ENCODE assay signal across 8 mouse cellular contexts in genomic region chr17:43666576-43667289, GRCm38 (mm10). TPM values are rescaled to one million over a fixed set of nuclear protein-coding genes. Genes with fewer than 3 reads are reported as not detected.
DNase-seq lines count a peak whose midpoint lies in the region; ATAC-seq and TF ChIP-seq lines count a peak whose summit lies in the region.

TSS of gene Slc25a27 (minus strand) at chr17:43667214.

- peak; percentile 42 for ATAC-seq in erythroid progenitor cell, adult 5-6 weeks (replicated peaks; ENCODE audit: low FRiP score, poor library complexity, severe bottlenecking)
- ATAC-seq in heart, embryonic 12.5 days (ENCODE audit: insufficient number of reproducible peaks, low FRiP score), result peak; percentile 95
- ATAC-seq in kidney, embryonic 16.5 days (ENCODE audit: low FRiP score, low TSS enrichment), result peak; percentile 97

- H3K4me3 ChIP-seq in C2C12 (ENCODE audit: insufficient read depth, poor library complexity, severe bottlenecking), result peak within 1 kb of the TSS; percentile 71
- peak within 1 kb of the TSS; percentile 85 for H3K4me3 ChIP-seq in heart, embryonic 12.5 days
- peak within 1 kb of the TSS; percentile 74 for H3K4me3 ChIP-seq in kidney, embryonic 16.5 days (ENCODE audit: low read length)

- peak within 1 kb of the TSS; percentile 82 for H3K9ac ChIP-seq in heart, embryonic 12.5 days
- peak within 1 kb of the TSS; percentile 76 for H3K9ac ChIP-seq in kidney, embryonic 16.5 days (replicated peaks; ENCODE audit: low read length)

- no peak for TF ChIP-seq CTCF in C2C12 (IDR thresholded peaks at IDR 0.05; ENCODE audit: control insufficient read depth, insufficient read depth, insufficient read length)
- TF ChIP-seq CTCF in brain, embryonic 14.5 days (IDR thresholded peaks at IDR 0.05; ENCODE audit: borderline replicate concordance, extremely low read depth, insufficient read depth, insufficient read length), result no peak

- no peaks in the 10 kb centered on the region for H3K79me3 ChIP-seq in C2C12 (ENCODE audit: low read depth)

- 2% methylated on average over 39 of the region's 41 CpGs for WGBS in heart, embryonic 12.5 days
- under 1% methylated on average over 41 of the region's 41 CpGs for WGBS in kidney, embryonic 16.5 days

- H3K27ac ChIP-seq in heart, embryonic 12.5 days (ENCODE audit: poor library complexity, severe bottlenecking), result 0 out of 2 replicates have a peak within 1 kb of the TSS, but pooled peaks have one; percentile 33
- peak within 1 kb of the TSS; percentile 59; the same call in 1 of the 2 replicates for H3K27ac ChIP-seq in kidney, embryonic 16.5 days (ENCODE audit: low read length)

- peaks cover 6% of the 10 kb centered on the region for H3K36me3 ChIP-seq in C2C12 (ENCODE audit: control insufficient read depth, insufficient read depth)
- peaks cover 3% of the 10 kb centered on the region; the same call in 1 of the 2 replicates for H3K36me3 ChIP-seq in heart, embryonic 12.5 days
- H3K36me3 ChIP-seq in kidney, embryonic 16.5 days (ENCODE audit: insufficient read depth, low read length), result no peaks in the 10 kb centered on the region; the same call in 1 of the 2 replicates

- H3K9me3 ChIP-seq in heart, embryonic 12.5 days (replicated peaks), result no peaks in the 10 kb centered on the region
- H3K9me3 ChIP-seq in kidney, embryonic 16.5 days (ENCODE audit: low read length), result no peaks in the 10 kb centered on the region

- peaks cover 7% of the 10 kb centered on the region for H3K79me2 ChIP-seq in C2C12 (ENCODE audit: control insufficient read depth, insufficient read depth)

- H3ac ChIP-seq in C2C12 (ENCODE audit: control insufficient read depth, insufficient read length, low read depth), result peak within 1 kb of the TSS; percentile 72

- H3K4me1 ChIP-seq in heart, embryonic 12.5 days (replicated peaks), result peaks cover 15% of the 10 kb centered on the region
- peaks cover 16% of the 10 kb centered on the region for H3K4me1 ChIP-seq in kidney, embryonic 16.5 days (ENCODE audit: insufficient read depth, low read length)

- peak; percentile 64; the same call in 1 of the 2 replicates for TF ChIP-seq POLR2A in brain, embryonic 14.5 days (IDR thresholded peaks at IDR 0.05; ENCODE audit: borderline replicate concordance, extremely low read depth, insufficient read depth, insufficient read length, poor library complexity, severe bottlenecking)

- H3K4me2 ChIP-seq in heart, embryonic 12.5 days, result peak within 1 kb of the TSS; percentile 87
- peak within 1 kb of the TSS; percentile 84 for H3K4me2 ChIP-seq in kidney, embryonic 16.5 days (replicated peaks; ENCODE audit: low read depth, low read length)

- DNase-seq in brain, embryonic 14.5 days (ENCODE audit: low read depth), result peak; percentile 98
- DNase-seq in liver, result peak; percentile 81
- DNase-seq in monocyte, adult 2 months (ENCODE audit: low read depth in 1 of 2, low spot score in 2 of 2), result peak; percentile 56 to 65
- DNase-seq in spleen, postnatal 14 days (ENCODE audit: low spot score in 2 of 2), result peak; percentile 46 to 63

- no peaks in the 10 kb centered on the region for H3K27me3 ChIP-seq in C2C12 (ENCODE audit: control insufficient read depth, insufficient read depth, insufficient read length)
- H3K27me3 ChIP-seq in heart, embryonic 12.5 days (replicated peaks), result no peaks in the 10 kb centered on the region
- no peaks in the 10 kb centered on the region for H3K27me3 ChIP-seq in kidney, embryonic 16.5 days (ENCODE audit: insufficient read depth, low read length)

TF ChIP-seq in C2C12, 6 proteins besides CTCF, POLR2A, EP300 and RAD21:
- no peak for TF ChIP-seq FOSL1 (IDR thresholded peaks at IDR 0.05; ENCODE audit: insufficient read depth, low read length, poor library complexity, severe bottlenecking)
- TF ChIP-seq USF1 (IDR thresholded peaks at IDR 0.05; ENCODE audit: low read depth), result no peak
- no peak for TF ChIP-seq MAX (IDR thresholded peaks at IDR 0.05)
- TF ChIP-seq MYOD1 (IDR thresholded peaks at IDR 0.05; ENCODE audit: control insufficient read depth, insufficient read length, low read depth), result no peak
- TF ChIP-seq CEBPB (IDR thresholded peaks at IDR 0.05; ENCODE audit: low read depth), result no peak
- TF ChIP-seq MYOG (IDR thresholded peaks at IDR 0.05; ENCODE audit: control insufficient read depth, extremely low read depth, insufficient read length), result no peak

RNA-seq across cellular contexts. Expression of gene Slc25a27, which starts in this region (rescaled TPM):
- polyA plus RNA-seq in C2C12 (2012; fragmentation: generic; extraction: Trizol), result 0.63 TPM
- polyA plus RNA-seq in brain, embryonic 14.5 days (2012; rRNA removed), result 66.5 and 70.7 TPM in 2 replicates
- not detected in 2 replicates for total RNA-seq in erythroid progenitor cell, adult 5-6 weeks (2015; ENCODE audit: low replicate concordance)
- total RNA-seq in erythroid progenitor cell, adult 5-6 weeks (2017; ENCODE audit: low replicate concordance), result 0.13 TPM in 1 of 2 replicates, not detected in the other
- 13.5 and 16.1 TPM in 2 replicates for polyA plus RNA-seq in heart, embryonic 12.5 days (2016; fragmentation: Nextera tagmentation; extraction: Ambion mirVana)
- polyA plus RNA-seq in kidney, embryonic 16.5 days (2015; fragmentation: Nextera tagmentation; extraction: Ambion mirVana), result 18.4 and 20.9 TPM in 2 replicates

Comparison
In these comparisons a context has a peak if more than half of its experiments do, and no peak if none do; other contexts are left out.
1. Peak in every context shown above with its lines: DNase-seq, ATAC-seq, H3K4me3 ChIP-seq and H3K27ac ChIP-seq.
2. Peak in ATAC-seq in erythroid progenitor cell, adult 5-6 weeks; RNA of the gene not detected or under 1 TPM.
3. ATAC-seq: peak in every context shown above with its lines; median percentile 97 in kidney, embryonic 16.5 days; 95 in heart, embryonic 12.5 days; 42 in erythroid progenitor cell, adult 5-6 weeks.